ENCODE assay signal across 8 mouse cellular contexts in genomic region chr10:67126061-67126858, GRCm38 (mm10). TPM values are rescaled to one million over a fixed set of nuclear protein-coding genes. Genes with fewer than 3 reads are reported as not detected.
DNase-seq lines count a peak whose midpoint lies in the region; ATAC-seq and TF ChIP-seq lines count a peak whose summit lies in the region.

No protein-coding gene starts in this region.

- H3K4me2 ChIP-seq in forebrain, embryonic 14.5 days (ENCODE audit: low read length): peak overlapping the region; percentile 82

- H3K4me3 ChIP-seq in forebrain, embryonic 14.5 days (ENCODE audit: low read depth, low read length): peak overlapping the region; percentile 89
- H3K4me3 ChIP-seq in olfactory bulb, adult 2 months (ENCODE audit: insufficient read depth, low read depth, low read length): peak overlapping the region; percentile 98

- peak overlapping the region; percentile 92 for H3K27ac ChIP-seq in forebrain, embryonic 14.5 days (ENCODE audit: low read depth, low read length)
- peak overlapping the region; percentile 81; the same call in 1 of the 2 replicates for H3K27ac ChIP-seq in olfactory bulb, adult 2 months (ENCODE audit: insufficient read depth, low read depth, low read length)

- H3K9me3 ChIP-seq in forebrain, embryonic 14.5 days (replicated peaks; ENCODE audit: control insufficient read depth, low read length): no peaks in the 10 kb centered on the region

- ATAC-seq in forebrain, embryonic 14.5 days: peak; percentile 77
- ATAC-seq in cerebellum, adult (ENCODE audit: insufficient number of reproducible peaks, low FRiP score, low TSS enrichment): no peak

- peaks cover 12% of the 10 kb centered on the region for H3K4me1 ChIP-seq in forebrain, embryonic 14.5 days (ENCODE audit: control insufficient read depth, insufficient read depth, low read length)
- peaks cover 6% of the 10 kb centered on the region for H3K4me1 ChIP-seq in olfactory bulb, adult 2 months (ENCODE audit: control insufficient read depth, insufficient read depth, low read length)

- peak; percentile 65 for DNase-seq in ES-CJ7 (ENCODE audit: low read depth, low spot score)
- peak; percentile 64 for DNase-seq in adrenal gland, postnatal 14 days
- peak; percentile 88 for DNase-seq in forebrain, embryonic 14.5 days (ENCODE audit: low spot score)
- peak; percentile 62 to 63 for DNase-seq in heart, postnatal 10 days
- peak; percentile 53 to 69 for DNase-seq in kidney, postnatal 36 days
- DNase-seq in lung, adult 18-20 months: peak; percentile 35 to 51

- peak overlapping the region; percentile 94 for H3K9ac ChIP-seq in forebrain, embryonic 14.5 days (ENCODE audit: low read length)

- H3K36me3 ChIP-seq in forebrain, embryonic 14.5 days (ENCODE audit: control insufficient read depth, insufficient read depth, low read length): no peaks in the 10 kb centered on the region

- H3K27me3 ChIP-seq in forebrain, embryonic 14.5 days (replicated peaks; ENCODE audit: control insufficient read depth, insufficient read depth, low read length): no peaks in the 10 kb centered on the region

- intact Hi-C loops in heart, postnatal 10 days (cut with DNase I): loop anchor here (2.0 kb wide), 2 partner anchors 61 to 123 kb away; no protein-coding TSS in a partner anchor

- no peak for TF ChIP-seq CTCF in olfactory bulb, adult 2 months (IDR thresholded peaks at IDR 0.05; ENCODE audit: insufficient read depth, low read depth, low read length)

- WGBS in forebrain, embryonic 14.5 days: 1% methylated on average over 50 of the region's 50 CpGs
- 2% methylated on average over 50 of the region's 50 CpGs for WGBS in olfactory bulb, adult 2 months

- TF ChIP-seq POLR2A in olfactory bulb, adult 2 months (IDR thresholded peaks at IDR 0.05; ENCODE audit: insufficient read depth, low read depth, low read length): no peak

RNA-seq across cellular contexts. Expression of gene Reep3, which starts 29.5 kb away (rescaled TPM):
- total RNA-seq in adrenal gland, postnatal 14 days (2021): 47.1 and 48.2 TPM in 2 replicates
- 26.7 and 28.6 TPM in 2 replicates for polyA plus RNA-seq in forebrain, embryonic 14.5 days (2014; fragmentation: Nextera tagmentation; extraction: Ambion mirVana)
- 10 to 100 TPM; 41.5 to 41.9 TPM for total RNA-seq in heart, postnatal 10 days (2021)
- polyA plus RNA-seq in olfactory bulb, adult 2 months (2012; ENCODE audit: insufficient read depth, insufficient read length, low replicate concordance, missing spikeins): not detected in 2 replicates

RNA-seq across cellular contexts. Expression of gene Jmjd1c, which starts 30.3 kb away (rescaled TPM):
- 56.4 and 61.4 TPM in 2 replicates for total RNA-seq in adrenal gland, postnatal 14 days (2021)
- polyA plus RNA-seq in forebrain, embryonic 14.5 days (2014; fragmentation: Nextera tagmentation; extraction: Ambion mirVana): 35.1 and 42.9 TPM in 2 replicates
- 10 to 100 TPM; 55.9 to 64.7 TPM for total RNA-seq in heart, postnatal 10 days (2021)
- polyA plus RNA-seq in olfactory bulb, adult 2 months (2012; ENCODE audit: insufficient read depth, insufficient read length, low replicate concordance, missing spikeins): 77.0 and 101 TPM in 2 replicates
